Mouse (Mus musculus) liver, adult 2 months (tissue): ENCODE data around the gene Ptprn2.

Experiments used
- CTCF ChIP-seq: fragments of 200-500 bp; IDR thresholded peaks from 2 replicates; pipeline ENCODE4 v1.5.1; 2011; ENCODE audit warnings: low read depth, low read length, control low read depth
- POLR2A ChIP-seq: fragments of 200-500 bp; IDR thresholded peaks from 2 replicates; pipeline ENCODE4 v1.6.1; 2011; ENCODE audit warnings: low read length, control low read depth; ENCODE audit not compliant: insufficient read depth; ENCODE audit errors: extremely low read depth

DNA sequence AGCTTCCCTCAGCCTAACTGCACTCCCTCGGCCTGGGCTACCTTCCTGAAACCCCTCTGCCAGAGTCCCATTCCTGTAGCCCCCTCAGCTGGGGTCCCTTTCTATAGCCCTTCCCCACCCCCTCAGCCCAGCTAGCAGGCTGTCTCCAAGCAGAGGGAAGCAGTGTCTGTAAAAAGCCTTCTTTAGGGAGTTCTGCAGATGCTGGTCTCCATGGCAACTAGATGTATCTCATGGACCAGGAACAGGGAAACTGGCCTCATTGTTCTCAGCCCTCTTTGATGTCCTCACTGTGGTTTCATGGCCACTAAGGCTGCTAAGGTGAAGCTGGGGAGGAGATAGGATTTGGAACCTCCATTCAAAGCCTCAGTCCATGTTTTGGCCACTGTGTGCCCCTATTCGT lies 423.1 kb downstream of the Ptprn2 start:
- no peak for TF ChIP-seq CTCF
- no peak for TF ChIP-seq POLR2A
